In the genomic region with DNA sequence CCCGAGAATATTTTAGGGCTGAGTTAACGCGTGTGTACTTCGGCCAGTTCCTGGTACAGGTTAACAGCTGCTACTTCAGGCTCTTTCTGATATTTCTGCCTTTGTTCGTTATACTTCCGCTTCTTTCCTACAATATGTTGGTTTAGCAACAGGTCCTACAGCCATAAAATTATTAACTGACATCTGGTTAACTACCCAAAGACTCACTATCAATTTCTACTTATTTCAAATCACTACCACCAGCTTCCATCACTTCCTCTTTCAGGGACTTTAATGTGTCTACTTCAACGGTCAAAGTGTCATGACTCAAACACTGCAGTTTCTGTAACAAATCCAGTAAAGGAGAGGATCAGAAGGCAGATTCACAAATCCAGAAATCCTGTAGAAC, we compare ENCODE assay signal across 7 mouse cellular contexts. TPM values are rescaled to one million over a fixed set of nuclear protein-coding genes. Genes with fewer than 3 reads are reported as not detected.
A peak's percentile ranks its signal among the peaks of the same experiment; 100 is the strongest.
DNase-seq lines count a peak whose midpoint lies in the region; TF ChIP-seq lines count a peak whose summit lies in the region.

No protein-coding gene starts in this region.

- H3K4me3 ChIP-seq in CH12.LX (replicated peaks in 1 of 3; ENCODE audit: low read depth in 2 of 3, low read length in 2 of 3, poor library complexity in 1 of 3) = peak overlapping the region; percentile 39 to 88 (median 51)

- 0 out of 2 replicates have a peak, but pooled peaks have one; percentile 14 for TF ChIP-seq EP300 in CH12.LX (IDR thresholded peaks at IDR 0.05; ENCODE audit: low read length)

- peaks cover 5 to 13% of the 10 kb centered on the region in 2 experiments for H3K36me3 ChIP-seq in CH12.LX (replicated peaks in 1 of 2; ENCODE audit: control insufficient read depth in 1 of 2, insufficient read depth in 1 of 2, low read length in 1 of 2)

- no peaks in the 10 kb centered on the region for H3K27me3 ChIP-seq in CH12.LX (replicated peaks)

- intact Hi-C loops in left cerebral cortex, postnatal 10 days (cut with DNase I) = no loop called here

- H3K27ac ChIP-seq in CH12.LX (ENCODE audit: insufficient read depth, low read depth) = peak overlapping the region; percentile 44; the same call in 1 of the 2 replicates

- H3K4me1 ChIP-seq in CH12.LX (ENCODE audit: control insufficient read depth in 1 of 2, insufficient read depth in 2 of 2) = peaks cover 0 to 36% of the 10 kb centered on the region in 2 experiments; a peak in 2 of 4 replicates

- H3K4me2 ChIP-seq in CH12.LX (ENCODE audit: insufficient read depth, low read depth, poor library complexity, severe bottlenecking) = peak overlapping the region; percentile 96

- H3K79me2 ChIP-seq in CH12.LX (replicated peaks; ENCODE audit: control insufficient read depth, extremely low read depth, insufficient read depth, poor library complexity, severe bottlenecking) = peaks cover 13% of the 10 kb centered on the region

- in situ Hi-C loops in CH12.LX (cut with MboI; ENCODE audit: low pct_ligation_motif_present, low pct_unique_long_range_greater_than_20kb, low sequenced_read_pairs) = no loop called here

- no peaks in the 10 kb centered on the region for H3K9me3 ChIP-seq in CH12.LX (replicated peaks; ENCODE audit: low read length)

- H3K9ac ChIP-seq in CH12.LX (ENCODE audit: insufficient read depth, low read depth) = peak overlapping the region; percentile 94

- peak; percentile 89 for DNase-seq in A20 (ENCODE audit: low read depth, low spot score)
- peak; percentile 73 for DNase-seq in CH12.LX (ENCODE audit: extremely low read depth)
- DNase-seq in forelimb bud, embryonic 11.5 days (ENCODE audit: low read depth, low spot score) = peak; percentile 7
- DNase-seq in lung, postnatal 25 days (ENCODE audit: low spot score) = peak; percentile 3
- no peak for DNase-seq in urinary bladder, postnatal 4 days (ENCODE audit: low spot score in 2 of 2)
- DNase-seq in left cerebral cortex, postnatal 10 days (ENCODE audit: extremely low spot score in 1 of 2, low spot score in 2 of 2) = no peak
- DNase-seq in kidney, postnatal 10 days = no peak

- TF ChIP-seq RAD21 in CH12.LX (IDR thresholded peaks at IDR 0.05; ENCODE audit: low read depth, low read length) = no peak

- TF ChIP-seq POLR2A in CH12.LX (IDR thresholded peaks at IDR 0.05; ENCODE audit: low read depth, low read length) = no peak

- no peak for TF ChIP-seq CTCF in CH12.LX (conservative IDR thresholded peaks at IDR 0.05 in 1 of 2, IDR thresholded peaks at IDR 0.05 in 1 of 2; ENCODE audit: low read depth in 2 of 2, low read length in 2 of 2)

- dilution Hi-C loops in CH12.LX (cut with MboI; ENCODE audit: extremely low pct_ligation_motif_present, extremely low pct_unique_long_range_greater_than_20kb, low sequenced_read_pairs) = no loop called here

TF ChIP-seq in CH12.LX, 34 proteins besides CTCF, POLR2A, EP300 and RAD21:
- TF ChIP-seq IRF4 (IDR thresholded peaks at IDR 0.05; ENCODE audit: low read depth, low read length) (peak; percentile 49; the same call in 1 of the 2 replicates), ZKSCAN1 (IDR thresholded peaks at IDR 0.05; ENCODE audit: borderline replicate concordance, low read depth, low read length) (no peak), MAX (IDR thresholded peaks at IDR 0.05; ENCODE audit: low read length) (peak; percentile 53; the same call in 1 of the 2 replicates), ELF1 (IDR thresholded peaks at IDR 0.05; ENCODE audit: low read depth, low read length) (peak; percentile 43; the same call in 1 of the 2 replicates), CHD1 (IDR thresholded peaks at IDR 0.05; ENCODE audit: low read depth, low read length) (peak; percentile 43; the same call in 1 of the 2 replicates), SIN3A (IDR thresholded peaks at IDR 0.05; ENCODE audit: low read length) (peak; percentile 86), POLR2AphosphoS2 (IDR thresholded peaks at IDR 0.05; ENCODE audit: low read depth, low read length) (no peak)
TF ChIP-seq in CH12.LX: peak in this region for 5.

RNA-seq across cellular contexts. Expression of a gene that starts 0.4 kb away (rescaled TPM):
- total RNA-seq in CH12.LX (2012; rRNA removed) (48.3 and 53.6 TPM in 2 replicates), CH12.LX (2014; rRNA removed) (81.3 and 87.7 TPM in 2 replicates)
- 57.9 and 65.1 TPM in 2 replicates for polyA plus RNA-seq in CH12.LX (2012; ENCODE audit: insufficient read length, low read depth)
- total RNA-seq in left cerebral cortex, postnatal 10 days (2021) = 10 to 100 TPM; 65.4 to 73.3 TPM

RNA-seq across cellular contexts. Expression of a gene that starts 22.6 kb away (rescaled TPM):
- total RNA-seq in CH12.LX (2012; rRNA removed) (not detected in 2 replicates), CH12.LX (2014; rRNA removed) (not detected in 2 replicates)
- not detected in 2 replicates for polyA plus RNA-seq in CH12.LX (2012; ENCODE audit: insufficient read length, low read depth)
- total RNA-seq in left cerebral cortex, postnatal 10 days (2021) = not detected

Comparison
In these comparisons a context has a peak if more than half of its experiments do, and no peak if none do; other contexts are left out.
1. DNase-seq: peak in A20 (single experiment), CH12.LX (single experiment), forelimb bud, embryonic 11.5 days (single experiment) and lung, postnatal 25 days (single experiment); none in urinary bladder, postnatal 4 days (0 of 2), left cerebral cortex, postnatal 10 days (0 of 2) and kidney, postnatal 10 days (single experiment).